Mouse (Mus musculus) midbrain, embryonic 14.5 days (tissue): ENCODE data around the gene Rap1a. TPM values are rescaled to one million over a fixed set of nuclear protein-coding genes. Genes with fewer than 3 reads are reported as not detected.

Experiments used
- ATAC-seq: fragments of 200-750 bp; cut with Nextera tagmentation; 2 replicates; pipeline ENCODE4 v1.8.0; 2017; ENCODE audit warnings: moderate number of reproducible peaks, moderate library complexity; ENCODE audit not compliant: low FRiP score, low TSS enrichment
- DNase-seq: peaks from one replicate; pipeline ENCODE4 v3.0.0-alpha.2; 2015
- H3K27ac ChIP-seq: fragments of 300-500 bp; sonication (generic); replicated peaks from 2 replicates; pipeline ENCODE4 v1.5.1; 2014; ENCODE audit warnings: mild to moderate bottlenecking, low read depth, low read length, moderate library complexity
- H3K27me3 ChIP-seq: fragments of 300-500 bp; sonication (generic); 2 replicates; pipeline ENCODE4 v1.6.1; 2014; ENCODE audit warnings: low read length, control low read depth, mixed read lengths; ENCODE audit not compliant: control insufficient read depth, insufficient read depth
- H3K36me3 ChIP-seq: fragments of 300-500 bp; sonication (generic); 2 replicates; pipeline ENCODE4 v1.6.1; 2014; ENCODE audit warnings: low read length, control low read depth; ENCODE audit not compliant: control insufficient read depth, insufficient read depth
- H3K4me1 ChIP-seq: fragments of 300-500 bp; sonication (generic); 2 replicates; pipeline ENCODE4 v1.6.1; 2014; ENCODE audit warnings: mild to moderate bottlenecking, antibody characterized with exemption, low read length, control low read depth; ENCODE audit not compliant: control insufficient read depth, insufficient read depth
- H3K4me2 ChIP-seq: fragments of 300-500 bp; sonication (generic); 2 replicates; pipeline ENCODE4 v1.6.1; 2014; ENCODE audit warnings: mild to moderate bottlenecking, low read length, moderate library complexity
- H3K4me3 ChIP-seq: fragments of 300-500 bp; sonication (generic); replicated peaks from 2 replicates; pipeline ENCODE4 v1.5.1; 2014; ENCODE audit warnings: low read depth, low read length
- H3K9ac ChIP-seq: fragments of 300-500 bp; sonication (generic); replicated peaks from 2 replicates; pipeline ENCODE4 v1.6.1; 2014; ENCODE audit warnings: mild to moderate bottlenecking, low read length, moderate library complexity
- H3K9me3 ChIP-seq: fragments of 300-500 bp; sonication (generic); 2 replicates; pipeline ENCODE4 v1.6.1; 2016; ENCODE audit warnings: low read length, control low read depth, mixed read lengths; ENCODE audit not compliant: control insufficient read depth
- WGBS: fragments of 180-500 bp; shearing (Covaris S2); extraction: QIAGEN DNeasy Blood & Tissue Kit; methylation state at CpG from one replicate; pipeline ENCODE4 v1.1.7; 2014; 5-methylcytosine and 5-hydroxymethylcytosine counted together
- polyA plus RNA-seq: library from polyadenylated mRNA; unstranded; fragments of >200 nt; fragmentation: Nextera tagmentation; extraction: Ambion mirVana; gene quantifications from 2 replicates; pipeline ENCODE4 v1.2.1, GENCODE M21; 2014

Rap1a gene
- polyA plus RNA-seq, 1 experiment from 2014 or later = 59.9 TPM

DNA sequence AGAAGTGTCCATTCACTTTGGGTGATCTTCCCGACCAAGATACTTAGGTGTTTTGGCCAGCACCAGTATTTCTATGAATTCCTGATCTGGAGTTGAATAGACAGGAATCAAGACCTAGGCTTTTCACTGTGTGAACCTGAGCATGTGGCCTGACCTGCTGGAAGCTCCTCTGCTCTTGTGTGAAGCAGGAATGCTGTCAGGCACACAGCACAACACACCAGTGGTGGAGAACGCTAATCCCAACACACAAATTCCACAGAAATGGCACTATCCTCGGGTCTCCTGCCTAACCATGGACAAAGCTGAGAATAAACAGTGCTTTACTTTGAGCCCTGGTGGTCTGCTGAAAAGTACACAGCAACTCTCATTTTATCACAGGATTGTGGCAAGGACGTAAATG is 80.6 kb downstream of the Rap1a start:
- Histone ChIP-seq H3K27ac (no peak overlapping the region), H3K9me3 (no peaks in the 10 kb centered on the region), H3K36me3 (no peaks in the 10 kb centered on the region), H3K4me3 (no peak overlapping the region), H3K9ac (no peak overlapping the region), H3K4me1 (peaks cover 3% of the 10 kb centered on the region; the same call in 1 of the 2 replicates), H3K4me2 (no peak overlapping the region), H3K27me3 (no peaks in the 10 kb centered on the region)
- whole genome bisulfite sequencing = 79% methylated on average over 4 of the region's 4 CpGs
- ATAC-seq = no peak
- no peak for DNase-seq

GRCm38 (mm10) chr3:105719979-105720378 is 81.2 kb downstream of the Rap1a start:
- Histone ChIP-seq H3K27me3 (no peaks in the 10 kb centered on the region), H3K9me3 (no peaks in the 10 kb centered on the region), H3K27ac (no peak overlapping the region), H3K4me1 (peaks cover 3% of the 10 kb centered on the region; the same call in 1 of the 2 replicates), H3K9ac (no peak overlapping the region), H3K36me3 (no peaks in the 10 kb centered on the region), H3K4me2 (no peak overlapping the region), H3K4me3 (no peak overlapping the region)
- DNase-seq (no peak), ATAC-seq (no peak)
- 80% methylated on average over 4 of the region's 4 CpGs for WGBS

DNA sequence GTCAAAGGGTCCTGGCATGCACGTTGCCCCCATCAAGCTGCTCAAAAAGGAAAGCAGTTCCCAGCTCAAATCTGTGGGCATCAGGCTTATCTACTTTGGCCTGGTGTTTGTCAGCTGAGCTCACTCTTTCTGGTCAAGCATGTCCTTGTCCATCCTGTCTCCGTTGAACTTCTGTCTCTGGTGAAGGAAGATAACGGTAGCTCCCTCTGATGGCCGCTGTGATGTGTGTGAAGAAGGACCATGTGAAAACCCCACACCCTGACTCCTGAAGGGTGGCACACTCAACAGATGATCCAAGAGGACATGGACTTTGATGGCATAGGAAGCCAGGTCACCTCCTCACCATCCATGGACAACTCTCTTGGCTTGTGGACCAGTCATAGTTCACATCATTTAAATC is 82.4 kb downstream of the Rap1a start:
- DNase-seq = no peak
- Histone ChIP-seq H3K9ac (no peak overlapping the region), H3K27ac (no peak overlapping the region), H3K4me2 (no peak overlapping the region), H3K36me3 (no peaks in the 10 kb centered on the region), H3K27me3 (no peaks in the 10 kb centered on the region), H3K4me3 (no peak overlapping the region), H3K4me1 (peaks cover 10% of the 10 kb centered on the region), H3K9me3 (no peaks in the 10 kb centered on the region)
- no peak for ATAC-seq
- 56% methylated on average over 4 of the region's 4 CpGs for WGBS

- Histone ChIP-seq H3K4me3 (no peak overlapping the region), H3K36me3 (no peaks in the 10 kb centered on the region), H3K9me3 (no peaks in the 10 kb centered on the region), H3K4me2 (no peak overlapping the region), H3K27me3 (no peaks in the 10 kb centered on the region), H3K9ac (no peak overlapping the region), H3K4me1 (peaks cover 11% of the 10 kb centered on the region), H3K27ac (no peak overlapping the region)
- ATAC-seq (peak; percentile 37; the same call in 1 of the 2 replicates), DNase-seq (peak; percentile 49)
- WGBS = 51% methylated on average over 11 of the region's 11 CpGs
These were observed 83.1 kb downstream of the Rap1a start for GRCm38 (mm10) chr3:105717856-105718555.

DNA sequence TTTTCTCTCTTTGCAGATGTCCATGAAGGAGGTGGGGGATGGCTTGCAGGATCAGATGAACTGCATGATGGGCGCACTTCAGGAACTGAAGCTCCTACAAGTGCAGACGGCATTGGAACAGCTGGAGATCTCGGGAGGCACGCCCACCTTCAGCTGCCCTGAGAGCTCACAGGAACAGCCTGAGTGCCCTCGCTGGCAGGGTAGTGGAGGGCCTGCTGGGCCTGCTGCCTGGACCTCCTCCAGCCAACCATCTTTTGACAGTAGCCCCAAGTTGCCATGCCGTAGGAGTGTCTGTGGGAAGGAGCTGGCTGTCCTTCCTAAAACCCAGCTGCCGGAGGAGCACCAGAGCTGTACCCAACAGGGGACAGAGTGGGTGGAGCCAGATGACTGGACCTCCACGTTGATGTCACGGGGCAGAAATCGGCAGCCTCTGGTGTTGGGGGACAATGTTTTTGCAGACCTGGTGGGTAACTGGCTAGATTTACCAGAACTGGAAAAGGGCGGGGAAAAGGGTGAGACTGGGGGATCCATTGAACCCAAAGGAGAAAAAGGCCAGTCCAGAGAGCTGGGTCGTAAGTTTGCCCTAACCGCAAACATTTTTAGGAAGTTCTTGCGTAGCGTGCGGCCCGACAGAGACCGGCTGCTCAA is 84.7 kb downstream of the Rap1a start:
- no peak for DNase-seq
- Histone ChIP-seq H3K27ac (no peak overlapping the region), H3K36me3 (no peaks in the 10 kb centered on the region), H3K9me3 (no peaks in the 10 kb centered on the region), H3K4me3 (no peak overlapping the region), H3K4me1 (peaks cover 11% of the 10 kb centered on the region), H3K9ac (no peak overlapping the region), H3K4me2 (no peak overlapping the region), H3K27me3 (no peaks in the 10 kb centered on the region)
- ATAC-seq = no peak
- 62% methylated on average over 18 of the region's 18 CpGs for WGBS

GRCm38 (mm10) chr3:105714820-105715167 is 86.3 kb downstream of the Rap1a start:
- H3K27ac ChIP-seq = no peak overlapping the region
- ATAC-seq (no peak), DNase-seq (no peak)
- no peaks in the 10 kb centered on the region for H3K36me3 ChIP-seq
- no peak overlapping the region for H3K4me2 ChIP-seq
- peaks cover 11% of the 10 kb centered on the region for H3K4me1 ChIP-seq
- no peaks in the 10 kb centered on the region for H3K27me3 ChIP-seq
- no peak overlapping the region for H3K4me3 ChIP-seq
- no peaks in the 10 kb centered on the region for H3K9me3 ChIP-seq
- H3K9ac ChIP-seq = no peak overlapping the region

DNA sequence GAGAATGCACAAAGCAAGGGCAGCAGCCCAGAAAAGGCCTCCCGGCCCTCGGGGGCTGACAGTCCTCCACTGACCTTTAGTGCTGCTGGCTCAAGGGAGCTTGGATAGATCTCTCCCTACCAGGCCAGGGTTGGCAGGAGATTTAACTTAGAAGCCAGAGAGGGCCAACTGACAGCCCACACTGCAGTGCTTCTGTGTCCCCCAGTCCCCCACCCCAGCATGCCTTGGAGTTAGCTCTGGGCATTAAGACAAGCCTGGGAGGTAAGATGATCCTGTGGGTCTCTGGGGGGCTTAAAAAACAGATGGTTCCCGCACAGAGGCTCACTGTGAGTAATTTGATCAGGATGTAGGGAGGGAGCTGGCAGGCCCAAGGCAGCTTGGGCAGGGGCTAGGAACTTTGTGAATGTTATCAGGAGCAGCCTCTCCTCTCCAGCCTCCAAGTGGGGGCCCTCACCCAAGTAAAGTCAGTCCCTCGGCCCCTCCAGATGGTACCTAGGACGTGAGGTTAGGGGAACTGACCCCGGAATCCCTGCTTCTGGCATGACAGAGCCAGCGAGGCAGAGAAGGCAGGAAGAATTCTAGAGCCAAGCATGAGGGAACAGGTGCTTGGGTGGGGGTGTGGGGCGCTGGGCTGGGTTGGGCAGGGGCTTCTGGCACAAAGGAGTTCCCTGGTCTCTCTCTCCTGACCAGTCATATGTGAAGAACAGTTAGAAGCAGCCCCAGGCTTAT is 86.9 kb downstream of the Rap1a start:
- WGBS = 11% methylated on average over 8 of the region's 8 CpGs
- Histone ChIP-seq H3K9ac (no peak overlapping the region), H3K9me3 (no peaks in the 10 kb centered on the region), H3K27me3 (no peaks in the 10 kb centered on the region), H3K4me3 (no peak overlapping the region), H3K4me2 (no peak overlapping the region), H3K36me3 (no peaks in the 10 kb centered on the region), H3K4me1 (peaks cover 11% of the 10 kb centered on the region), H3K27ac (peak overlapping the region; percentile 41; the same call in 1 of the 2 replicates)
- ATAC-seq = peak; percentile 49; the same call in 1 of the 2 replicates
- DNase-seq = peak; percentile 54

- no peak overlapping the region for H3K9ac ChIP-seq
- ATAC-seq = no peak
- no peak overlapping the region for H3K27ac ChIP-seq
- no peak overlapping the region for H3K4me2 ChIP-seq
- no peaks in the 10 kb centered on the region for H3K9me3 ChIP-seq
- peaks cover 8% of the 10 kb centered on the region; the same call in 1 of the 2 replicates for H3K4me1 ChIP-seq
- H3K4me3 ChIP-seq = no peak overlapping the region
- no peaks in the 10 kb centered on the region for H3K36me3 ChIP-seq
- no peaks in the 10 kb centered on the region for H3K27me3 ChIP-seq
- no peak for DNase-seq
These were observed 88.3 kb downstream of the Rap1a start for GRCm38 (mm10) chr3:105712827-105713226.
